Mouse (Mus musculus) mature B cell (primary cell): ENCODE data around the gene Kcnab2.

Experiments
- in situ Hi-C: fragments of 300-500 bp; cut with MboI; formaldehyde crosslinking; loops from 2 replicates; pipeline ENCODE4 v1.14.3; 2019

Kcnab2 gene

DNA sequence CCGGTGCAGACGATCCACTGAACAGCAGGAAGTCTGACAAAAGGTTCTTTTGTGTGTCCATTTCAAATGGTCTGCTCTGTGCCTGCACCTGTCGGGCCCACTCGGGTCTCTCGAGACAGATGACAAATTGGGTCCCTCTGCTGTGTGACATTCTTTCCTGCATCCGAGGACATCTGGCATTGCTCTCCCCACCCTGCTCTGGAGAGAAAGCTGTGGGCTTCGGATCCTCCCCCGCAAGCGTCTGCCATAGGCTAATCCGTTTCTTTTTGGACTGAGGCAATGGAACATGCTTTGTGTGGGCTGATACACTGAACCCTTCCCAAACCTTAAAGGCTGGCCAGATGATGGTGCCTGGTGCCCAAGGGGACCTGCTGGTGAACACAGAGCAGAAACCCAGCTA, 24.6 kb downstream of the Kcnab2 start:
- in situ Hi-C loops = no loop called here

GRCm38 (mm10) chr4:152451371-152451770, 26.3 kb downstream of the Kcnab2 start:
- in situ Hi-C loops = no loop called here

GRCm38 (mm10) chr4:152448666-152449018, 29.0 kb downstream of the Kcnab2 start:
- in situ Hi-C loops = no loop called here

GRCm38 (mm10) chr4:152447731-152448665, 29.7 kb downstream of the Kcnab2 start:
- in situ Hi-C loops = no loop called here

GRCm38 (mm10) chr4:152446178-152446577, 31.5 kb downstream of the Kcnab2 start:
- in situ Hi-C loops = no loop called here

- in situ Hi-C loops = no loop called here
Measured at GRCm38 (mm10) chr4:152441536-152441935, 36.1 kb downstream of the Kcnab2 start.

GRCm38 (mm10) chr4:152440882-152441281, 36.8 kb downstream of the Kcnab2 start:
- in situ Hi-C loops = no loop called here

GRCm38 (mm10) chr4:152435255-152435654, 42.4 kb downstream of the Kcnab2 start:
- in situ Hi-C loops = no loop called here

DNA sequence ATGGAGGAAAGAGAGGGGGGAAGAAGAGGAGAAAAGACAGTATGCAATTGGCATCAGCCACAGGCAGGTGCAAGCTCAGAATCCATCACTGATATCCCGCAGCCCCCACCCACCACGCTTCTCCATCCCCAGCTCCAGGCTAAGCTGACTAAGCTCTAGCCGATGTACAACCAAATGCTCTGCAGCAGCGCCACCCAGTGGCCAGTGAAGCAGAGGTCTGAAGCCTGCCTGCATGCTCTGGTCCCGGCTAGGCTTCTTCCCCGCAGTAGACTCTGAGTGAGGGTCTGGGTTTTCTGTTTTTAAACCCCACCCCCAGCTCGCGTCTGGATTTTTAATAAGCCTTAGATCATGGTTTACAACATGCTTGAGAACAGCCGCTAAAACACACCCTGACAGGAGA, 42.8 kb downstream of the Kcnab2 start:
- in situ Hi-C loops = no loop called here

- in situ Hi-C loops = no loop called here
Measured at GRCm38 (mm10) chr4:152432308-152432707, 45.4 kb downstream of the Kcnab2 start.

- in situ Hi-C loops = no loop called here
Measured at GRCm38 (mm10) chr4:152428259-152428658, 49.4 kb downstream of the Kcnab2 start.

- in situ Hi-C loops = no loop called here
Measured at GRCm38 (mm10) chr4:152424922-152425321, 52.7 kb downstream of the Kcnab2 start.

DNA sequence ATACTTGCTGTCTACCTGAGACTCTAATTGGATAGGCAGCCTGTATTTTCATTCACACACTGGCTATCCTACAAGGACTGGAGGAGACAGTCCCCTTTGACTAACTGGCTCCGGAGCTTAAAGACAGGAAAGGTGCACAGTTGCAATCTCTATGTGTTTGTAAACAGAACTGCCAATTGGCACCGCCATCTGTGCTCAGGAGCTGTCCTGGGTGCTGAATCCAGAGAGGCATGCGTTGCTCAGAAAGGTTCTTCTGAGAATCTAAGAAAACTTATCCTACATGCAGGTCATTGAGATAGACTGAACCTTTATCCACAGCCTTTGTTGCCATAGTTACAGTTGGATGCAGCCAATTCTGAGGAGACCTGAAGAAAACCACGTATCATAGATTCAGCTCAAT, 53.3 kb downstream of the Kcnab2 start:
- in situ Hi-C loops = no loop called here

GRCm38 (mm10) chr4:152423576-152423975, 54.1 kb downstream of the Kcnab2 start:
- in situ Hi-C loops = no loop called here

DNA sequence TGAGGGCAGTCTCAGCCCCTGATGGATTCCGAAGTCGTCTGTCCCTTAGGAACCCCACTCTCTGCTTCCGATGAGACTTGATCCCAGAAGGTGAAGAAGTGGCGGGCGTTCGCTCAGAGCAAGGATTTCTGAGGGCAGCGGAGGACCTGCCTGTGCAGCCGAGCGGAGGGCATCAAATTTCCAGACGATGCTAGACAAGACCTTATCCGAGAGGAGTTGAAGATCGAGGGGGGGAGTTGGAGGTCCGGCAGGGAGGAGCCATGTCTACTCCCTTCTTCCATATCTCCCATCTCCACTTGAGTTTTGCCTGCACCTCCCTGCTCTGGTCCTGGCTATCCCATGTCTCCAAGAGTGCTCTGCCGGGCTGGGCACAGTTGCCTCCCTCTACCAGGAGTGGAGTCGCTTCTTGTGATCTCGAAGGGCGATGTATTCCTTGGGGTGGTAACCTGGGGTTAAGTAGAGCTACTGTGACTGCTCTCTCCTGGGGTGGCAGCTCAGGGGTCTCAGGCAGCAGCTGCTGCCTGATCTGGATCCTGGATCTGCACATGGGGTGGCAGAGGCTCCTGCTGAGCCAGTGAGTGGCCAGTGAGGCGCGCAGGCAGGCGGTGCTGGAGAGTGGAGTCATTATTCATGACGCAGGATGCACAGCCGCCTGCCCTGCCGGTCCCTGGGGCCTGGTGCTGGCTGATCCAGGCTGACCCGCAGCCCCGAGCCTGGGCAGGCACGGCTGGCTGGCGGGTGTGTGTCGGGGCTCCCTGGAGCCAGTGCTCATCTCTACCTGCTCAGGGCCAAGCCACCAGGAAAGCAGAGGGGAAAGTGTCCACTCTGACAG, 59.2 kb downstream of the Kcnab2 start:
- in situ Hi-C loops = no loop called here

DNA sequence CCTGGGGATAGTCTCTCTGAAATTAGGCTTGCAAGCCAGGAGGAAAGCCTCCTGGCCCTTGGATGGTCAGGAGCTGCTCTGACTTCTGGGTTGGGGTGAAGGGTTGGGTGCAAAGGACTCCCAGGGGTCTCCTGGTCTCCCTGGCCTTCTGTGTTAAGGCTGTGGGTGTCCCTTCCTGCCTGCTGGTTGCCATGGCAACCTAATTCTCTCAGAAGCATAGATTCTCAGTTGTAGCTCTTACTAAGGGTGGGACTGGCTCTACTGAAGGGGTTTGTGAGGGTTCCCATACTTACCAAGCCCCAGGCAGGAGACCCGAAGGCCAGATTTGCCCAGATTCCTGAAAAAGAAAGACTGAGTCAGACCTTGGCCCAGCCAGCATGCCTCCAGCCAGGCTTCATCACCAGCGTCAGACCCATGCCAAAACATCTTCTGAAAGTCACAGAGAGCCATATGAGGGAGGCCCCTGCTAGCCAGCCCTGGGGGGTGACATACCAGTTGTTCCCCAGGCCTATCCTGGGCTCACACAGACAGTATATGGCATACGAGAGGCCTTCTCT, 65.1 kb downstream of the Kcnab2 start:
- in situ Hi-C loops = no loop called here

- in situ Hi-C loops = no loop called here
Measured at GRCm38 (mm10) chr4:152410961-152411360, 66.7 kb downstream of the Kcnab2 start.

DNA sequence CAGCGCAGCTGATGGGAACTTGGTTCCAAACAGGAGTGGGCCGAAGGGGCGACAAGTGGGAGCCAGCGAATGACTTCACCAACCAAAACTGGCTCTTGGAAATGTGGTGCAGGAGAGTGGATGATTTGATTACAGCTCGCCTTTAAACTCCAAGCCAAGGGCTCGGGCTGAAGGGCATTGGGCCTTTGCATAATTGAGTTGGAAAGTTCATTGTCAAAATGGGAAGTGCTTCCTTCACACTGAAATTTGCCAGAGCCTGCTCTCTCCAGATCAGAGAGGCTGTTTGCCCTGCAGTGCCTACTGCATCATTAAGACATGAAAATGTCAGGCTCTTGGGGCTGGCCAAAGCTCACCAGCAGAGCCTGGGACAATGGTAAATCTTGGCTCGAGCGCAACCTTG, 71.1 kb downstream of the Kcnab2 start:
- in situ Hi-C loops = no loop called here

DNA sequence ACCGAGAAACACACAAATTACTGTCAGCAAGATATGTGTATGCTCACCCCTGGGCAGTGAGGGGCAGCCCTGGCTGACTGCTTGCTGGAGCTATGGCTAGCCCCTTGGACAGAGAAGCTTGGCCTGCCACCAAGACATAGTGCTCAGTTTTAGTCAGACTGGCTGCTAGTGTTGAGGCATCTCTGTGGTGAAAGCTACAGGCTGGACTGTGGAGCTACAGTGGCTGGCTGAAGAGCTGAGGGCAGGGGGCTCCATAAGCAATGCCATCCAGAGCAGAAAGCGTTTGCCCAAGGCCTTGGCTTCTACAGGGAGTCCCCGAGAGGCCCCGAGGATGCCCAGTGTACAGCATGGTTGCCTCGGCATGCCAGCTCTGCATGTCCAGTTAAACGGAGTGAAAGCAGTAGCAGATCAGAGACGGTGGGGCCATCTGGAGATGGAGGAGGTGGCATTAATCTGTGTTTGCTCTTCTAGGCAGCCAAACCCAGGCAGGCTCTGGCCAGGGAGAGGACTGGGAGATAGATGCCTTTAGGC, 71.9 kb downstream of the Kcnab2 start:
- in situ Hi-C loops = no loop called here

- in situ Hi-C loops = no loop called here
Measured at GRCm38 (mm10) chr4:152405143-152405542, 72.5 kb downstream of the Kcnab2 start.

GRCm38 (mm10) chr4:152398926-152399325, 78.7 kb downstream of the Kcnab2 start:
- in situ Hi-C loops = no loop called here

GRCm38 (mm10) chr4:152392627-152393026, 85.0 kb downstream of the Kcnab2 start:
- in situ Hi-C loops = no loop called here
